Comparison of ENCODE assay signal across 11 mouse cellular contexts in genomic region chr19:47448618-47449151, GRCm38 (mm10). TPM values are rescaled to one million over a fixed set of nuclear protein-coding genes. Genes with fewer than 3 reads are reported as not detected.
A peak's percentile ranks its signal among the peaks of the same experiment; 100 is the strongest.
DNase-seq lines count a peak whose midpoint lies in the region; ATAC-seq lines count a peak whose summit lies in the region.
"Had no signal": no experiment of that assay in that cellular context is flagged by ENCODE, and none has a peak within 500 bp of the region (broad histone marks: within the 10 kb centered on the region; RNA-seq: fewer than 3 reads in every experiment).

No protein-coding gene starts in this region.

- no peaks in the 10 kb centered on the region for H3K9me3 ChIP-seq in embryonic facial prominence, embryonic 10.5 days
- H3K9me3 ChIP-seq in liver, embryonic 11.5 days (ENCODE audit: control insufficient read depth, low read length) = no peaks in the 10 kb centered on the region
- H3K9me3 ChIP-seq: forebrain, embryonic 13.5 days had no signal

- H3K27me3 ChIP-seq in embryonic facial prominence, embryonic 10.5 days (replicated peaks; ENCODE audit: low read depth, poor library complexity, severe bottlenecking) = no peaks in the 10 kb centered on the region
- no peaks in the 10 kb centered on the region for H3K27me3 ChIP-seq in liver, embryonic 11.5 days (replicated peaks; ENCODE audit: control insufficient read depth, insufficient read depth, low read length)
- H3K27me3 ChIP-seq: forebrain, embryonic 13.5 days had no signal

- H3K4me3 ChIP-seq in embryonic facial prominence, embryonic 10.5 days = no peak overlapping the region
- no peak overlapping the region for H3K4me3 ChIP-seq in liver, embryonic 11.5 days (ENCODE audit: low read depth, low read length)
- H3K4me3 ChIP-seq: forebrain, embryonic 13.5 days had no signal

- H3K27ac ChIP-seq in embryonic facial prominence, embryonic 10.5 days (replicated peaks) = peak overlapping the region; percentile 40; the same call in 1 of the 2 replicates
- no peak overlapping the region for H3K27ac ChIP-seq in liver, embryonic 11.5 days (ENCODE audit: low read depth, low read length)
- H3K27ac ChIP-seq: forebrain, embryonic 13.5 days had no signal

- 79% methylated on average over 14 of the region's 14 CpGs for WGBS in embryonic facial prominence, embryonic 10.5 days
- 42% methylated on average over 14 of the region's 14 CpGs for WGBS in liver, embryonic 11.5 days

- peaks cover 83% of the 10 kb centered on the region for H3K4me1 ChIP-seq in embryonic facial prominence, embryonic 10.5 days
- peaks cover 73% of the 10 kb centered on the region for H3K4me1 ChIP-seq in liver, embryonic 11.5 days (replicated peaks; ENCODE audit: control insufficient read depth, insufficient read depth, low read length)

- H3K4me2 ChIP-seq in liver, embryonic 11.5 days = peak overlapping the region; percentile 37
- H3K4me2 ChIP-seq: forebrain, embryonic 13.5 days had no signal

- H3K9ac ChIP-seq in liver, embryonic 11.5 days (ENCODE audit: low read depth, low read length) = peak overlapping the region; percentile 35; the same call in 1 of the 2 replicates
- H3K9ac ChIP-seq: forebrain, embryonic 13.5 days had no signal

- ATAC-seq in liver, embryonic 11.5 days (replicated peaks; ENCODE audit: low FRiP score) = 0 out of 2 replicates have a peak, but pooled peaks have one; percentile 38
- ATAC-seq: forebrain, embryonic 13.5 days had no signal

- DNase-seq in lung, postnatal 10 days = peak; percentile 38
- no peak for DNase-seq in lung, postnatal 4 days
- no peak for DNase-seq in embryonic facial prominence, embryonic 10.5 days (ENCODE audit: low spot score)
- DNase-seq in liver, embryonic 11.5 days (ENCODE audit: low spot score) = peak; percentile 34
- peak; percentile 68 for DNase-seq in thymus, postnatal 4 days
- no peak for DNase-seq in adrenal gland, adult 18-20 months (ENCODE audit: low spot score in 2 of 2)
- DNase-seq in cerebellum, adult 9-11 months = no peak
- DNase-seq: cerebellum, adult 2 months; kidney, adult 18-20 months; lung, postnatal 36 days had no signal

- no peaks in the 10 kb centered on the region for H3K36me3 ChIP-seq in embryonic facial prominence, embryonic 10.5 days (replicated peaks)
- H3K36me3 ChIP-seq in liver, embryonic 11.5 days (ENCODE audit: control insufficient read depth, insufficient read depth, low read length) = no peaks in the 10 kb centered on the region

RNA-seq across cellular contexts. Expression of gene Sh3pxd2a, which starts 15.5 kb away (rescaled TPM):
- polyA plus RNA-seq in embryonic facial prominence, embryonic 10.5 days (2016; fragmentation: Nextera tagmentation; extraction: Ambion mirVana) = 2.6 and 2.9 TPM in 2 replicates
- polyA plus RNA-seq in liver, embryonic 11.5 days (2014; fragmentation: Nextera tagmentation; extraction: Ambion mirVana) = 2.9 and 3.6 TPM in 2 replicates
- 100 to 1,000 TPM in 1 of 2 experiments, 10 to 100 TPM in 1; 55.1 to 103 TPM for total RNA-seq in adrenal gland, adult 18-20 months (2021)

Comparison
In these comparisons a context has a peak if more than half of its experiments do, and no peak if none do; other contexts are left out.
1. DNase-seq: peak in lung, postnatal 10 days (single experiment), liver, embryonic 11.5 days (single experiment) and thymus, postnatal 4 days (single experiment); none in lung, postnatal 4 days (0 of 2), embryonic facial prominence, embryonic 10.5 days (single experiment), adrenal gland, adult 18-20 months (0 of 2) and cerebellum, adult 9-11 months (single experiment).